Mouse (Mus musculus) small intestine, adult 2 months (tissue): Measurements from ENCODE around the gene Znhit2. TPM values are rescaled to one million over a fixed set of nuclear protein-coding genes. Genes with fewer than 3 reads are reported as not detected.

ENCODE experiments used
- H3K27ac ChIP-seq: fragments of 200-500 bp; 2 replicates; pipeline ENCODE4 v1.5.1; 2012; ENCODE audit warnings: low read depth, low read length, control low read depth, inconsistent platforms; ENCODE audit not compliant: insufficient read depth
- H3K27me3 ChIP-seq: fragments of 200-500 bp; 2 replicates; pipeline ENCODE4 v1.6.1; 2012; ENCODE audit warnings: mild to moderate bottlenecking, moderate library complexity, low read length, inconsistent platforms; ENCODE audit not compliant: control insufficient read depth, insufficient read depth
- H3K36me3 ChIP-seq: fragments of 200-500 bp; 2 replicates; pipeline ENCODE4 v1.6.1; 2012; ENCODE audit warnings: mild to moderate bottlenecking, low read length, control low read depth, inconsistent platforms; ENCODE audit not compliant: control insufficient read depth, insufficient read depth
- H3K4me1 ChIP-seq: fragments of 200-500 bp; 2 replicates; pipeline ENCODE4 v1.6.1; 2012; ENCODE audit warnings: low read length, inconsistent platforms, mixed read lengths; ENCODE audit not compliant: control insufficient read depth, insufficient read depth, insufficient read length
- H3K4me3 ChIP-seq: fragments of 200-500 bp; 2 replicates; pipeline ENCODE4 v1.5.1; 2012; ENCODE audit warnings: low read depth, mild to moderate bottlenecking, control low read depth, inconsistent platforms, low read length, moderate library complexity
- CTCF ChIP-seq: fragments of 200-500 bp; IDR thresholded peaks from 2 replicates; pipeline ENCODE4 v1.5.1; 2012; ENCODE audit warnings: low read depth, mild to moderate bottlenecking, control low read depth, inconsistent platforms, low read length, moderate library complexity, mixed read lengths; ENCODE audit not compliant: insufficient replicate concordance, insufficient read length; ENCODE audit errors: extremely low read depth
- POLR2A ChIP-seq: fragments of 200-500 bp; IDR thresholded peaks from 2 replicates; pipeline ENCODE4 v1.6.1; 2012; ENCODE audit warnings: low read depth, mild to moderate bottlenecking, control low read depth, inconsistent platforms, low read length, moderate library complexity
- WGBS: fragments of 180-500 bp; shearing (Covaris S2); methylation state at CpG from one replicate; pipeline ENCODE4 v1.1.7; 2018; 5-methylcytosine and 5-hydroxymethylcytosine counted together
- polyA plus RNA-seq: library from polyadenylated mRNA; depleted of rRNA; stranded (reverse); fragments of >200 nt; gene quantifications from 2 replicates; pipeline ENCODE4 v1.2.3, GENCODE M21; 2012

The Znhit2 gene
- polyA plus RNA-seq, 1 experiment = 78.1 TPM

DNA sequence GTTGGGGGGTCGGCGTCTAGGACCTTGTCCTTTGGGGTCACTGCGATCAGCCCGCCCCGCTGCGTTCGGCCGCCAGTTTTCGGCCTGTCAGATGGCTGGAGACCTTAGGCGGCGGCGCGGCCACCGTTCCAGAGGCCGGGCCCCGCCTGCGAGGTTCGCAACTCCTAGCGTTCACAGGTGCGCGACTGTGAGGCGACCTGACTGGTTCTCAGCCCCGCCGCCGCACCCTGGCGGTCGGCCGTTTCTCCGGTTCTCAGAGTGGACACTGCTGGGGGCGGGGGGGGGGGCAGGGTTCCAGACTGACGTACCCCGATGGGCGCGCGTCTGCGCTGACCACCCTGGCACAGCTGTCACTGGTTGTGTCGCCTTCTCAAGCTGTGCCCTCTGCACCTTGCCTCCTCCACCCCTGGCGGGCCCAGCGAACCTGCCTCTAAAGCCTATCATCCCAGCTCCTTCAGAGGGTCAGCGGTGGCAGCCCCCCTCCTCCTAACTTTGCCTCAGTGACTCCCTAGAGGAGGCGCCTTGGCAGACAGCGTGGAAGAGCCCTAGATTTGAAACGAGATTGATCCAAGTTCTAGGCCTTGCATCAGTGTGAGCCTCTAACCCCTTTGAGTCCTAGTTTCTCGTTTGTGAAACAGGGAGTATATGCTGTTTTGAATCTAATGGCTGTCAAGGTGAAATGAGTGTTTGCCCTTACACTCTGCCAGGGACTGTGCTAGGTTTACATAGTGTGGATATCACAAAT, 13.7 kb upstream of the Znhit2 start:
- TF ChIP-seq CTCF (no peak), POLR2A (no peak)
- Histone ChIP-seq H3K27me3 (no peaks in the 10 kb centered on the region), H3K4me1 (peaks cover 7% of the 10 kb centered on the region), H3K4me3 (peak overlapping the region; percentile 73), H3K27ac (peak overlapping the region; percentile 98), H3K36me3 (peaks cover 42% of the 10 kb centered on the region)
- WGBS = under 1% methylated on average over 44 of the region's 44 CpGs

DNA sequence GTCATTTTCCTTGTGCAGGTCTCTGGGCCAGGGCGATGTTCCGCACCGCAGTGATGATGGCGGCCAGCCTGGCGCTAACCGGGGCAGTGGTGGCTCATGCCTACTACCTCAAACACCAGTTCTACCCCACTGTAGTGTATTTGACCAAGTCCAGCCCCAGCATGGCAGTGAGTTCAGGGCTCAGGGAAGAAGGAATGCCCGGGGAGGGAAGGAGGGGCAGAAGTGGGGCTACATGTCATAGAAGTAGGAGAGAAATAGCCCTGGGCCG, 13.2 kb upstream of the Znhit2 start:
- Histone ChIP-seq H3K27me3 (no peaks in the 10 kb centered on the region), H3K27ac (peak overlapping the region; percentile 38), H3K4me3 (peak overlapping the region; percentile 73), H3K4me1 (peaks cover 7% of the 10 kb centered on the region), H3K36me3 (peaks cover 47% of the 10 kb centered on the region)
- WGBS = 68% methylated on average over 8 of the region's 8 CpGs
- TF ChIP-seq POLR2A (no peak), CTCF (no peak)

DNA sequence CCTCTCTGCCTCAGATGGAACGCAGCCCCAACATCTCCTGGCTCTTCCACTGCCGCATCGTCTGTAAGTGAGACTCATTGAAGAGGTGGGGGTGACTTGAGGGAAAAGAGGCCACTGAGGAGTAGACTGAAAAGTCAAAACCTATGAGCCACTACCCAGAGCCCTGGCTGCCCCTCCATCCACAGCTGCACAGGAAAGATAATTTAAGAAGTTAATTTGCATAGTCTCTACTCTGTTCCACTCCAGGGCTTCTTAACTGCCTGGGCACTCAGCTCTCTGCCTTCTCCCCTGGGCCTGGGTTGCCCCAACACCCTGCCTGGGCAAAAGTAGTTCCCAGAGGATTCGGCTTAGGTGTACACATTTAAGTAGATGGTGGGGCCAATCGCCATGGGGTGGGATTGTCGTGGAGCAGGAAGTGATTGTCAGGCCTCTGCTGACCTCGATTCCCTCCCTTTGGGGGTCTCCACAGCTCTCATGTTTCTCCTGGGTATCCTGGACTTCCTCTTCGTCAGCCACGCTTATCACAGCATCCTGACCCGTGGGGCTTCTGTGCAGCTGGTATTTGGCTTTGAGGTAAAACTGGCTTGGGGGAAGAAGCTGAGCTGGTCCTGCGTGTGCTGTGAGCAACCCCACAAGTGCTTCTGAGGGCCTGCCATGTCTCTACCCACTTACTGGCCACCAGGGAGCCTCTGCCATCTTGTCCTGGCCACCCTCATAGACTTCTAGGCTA, 12.1 kb upstream of the Znhit2 start:
- Histone ChIP-seq H3K27me3 (no peaks in the 10 kb centered on the region), H3K4me1 (peaks cover 7% of the 10 kb centered on the region), H3K4me3 (peak overlapping the region; percentile 73), H3K27ac (no peak overlapping the region; the same call in 1 of the 2 replicates), H3K36me3 (peaks cover 56% of the 10 kb centered on the region)
- no peak for TF ChIP-seq POLR2A
- no peak for TF ChIP-seq CTCF
- WGBS = 82% methylated on average over 11 of the region's 11 CpGs

DNA sequence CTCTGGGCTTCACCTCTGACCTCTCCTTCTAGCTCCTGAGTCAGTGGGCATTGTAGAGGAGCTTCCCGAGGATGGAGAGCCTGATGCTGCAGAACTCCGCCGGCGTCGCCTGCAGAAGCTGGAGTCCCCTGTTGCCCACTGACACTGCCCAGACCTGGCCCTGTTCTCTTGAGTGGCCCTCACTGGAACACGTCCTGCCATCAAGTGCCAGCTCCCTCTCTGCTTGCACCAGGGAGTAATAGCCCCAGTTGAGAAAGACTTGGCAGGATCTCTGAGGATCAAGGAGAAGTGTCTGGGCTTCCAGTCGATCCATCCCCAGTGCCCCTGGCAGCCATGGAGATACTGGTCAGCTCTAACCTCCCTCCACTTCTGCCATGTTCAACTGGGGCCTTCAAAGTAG, 8.5 kb upstream of the Znhit2 start:
- Histone ChIP-seq H3K4me1 (peaks cover 9% of the 10 kb centered on the region), H3K27ac (no peak overlapping the region), H3K4me3 (no peak overlapping the region), H3K27me3 (no peaks in the 10 kb centered on the region), H3K36me3 (peaks cover 67% of the 10 kb centered on the region)
- TF ChIP-seq CTCF (no peak), POLR2A (no peak)
- WGBS = 72% methylated on average over 7 of the region's 7 CpGs

DNA sequence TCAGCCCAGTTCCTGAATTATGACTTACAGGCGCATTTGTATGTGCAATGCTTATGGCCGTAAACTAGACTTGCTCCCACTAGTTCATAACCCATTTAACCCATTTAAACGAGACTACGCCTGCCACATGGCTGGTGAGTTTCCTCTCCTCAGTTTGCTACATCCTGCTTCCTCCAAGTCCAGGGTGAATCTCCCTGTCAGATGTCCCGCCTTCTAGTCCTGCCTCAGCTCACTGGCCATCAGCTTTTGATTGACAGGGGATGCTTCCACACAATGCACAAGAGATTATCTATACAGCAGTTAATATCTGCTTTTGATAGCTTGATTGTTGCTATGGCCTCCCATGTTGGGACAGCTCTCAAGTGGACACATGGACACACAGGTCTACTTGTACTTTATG, 6.7 kb upstream of the Znhit2 start:
- Histone ChIP-seq H3K27me3 (no peaks in the 10 kb centered on the region), H3K36me3 (peaks cover 57% of the 10 kb centered on the region), H3K27ac (no peak overlapping the region), H3K4me3 (no peak overlapping the region), H3K4me1 (0 out of 2 replicates have a peak, but pooled peaks cover 2% of the 10 kb centered on the region)
- no peak for TF ChIP-seq POLR2A
- no peak for TF ChIP-seq CTCF
- 67% methylated on average over 5 of the region's 5 CpGs for WGBS

DNA sequence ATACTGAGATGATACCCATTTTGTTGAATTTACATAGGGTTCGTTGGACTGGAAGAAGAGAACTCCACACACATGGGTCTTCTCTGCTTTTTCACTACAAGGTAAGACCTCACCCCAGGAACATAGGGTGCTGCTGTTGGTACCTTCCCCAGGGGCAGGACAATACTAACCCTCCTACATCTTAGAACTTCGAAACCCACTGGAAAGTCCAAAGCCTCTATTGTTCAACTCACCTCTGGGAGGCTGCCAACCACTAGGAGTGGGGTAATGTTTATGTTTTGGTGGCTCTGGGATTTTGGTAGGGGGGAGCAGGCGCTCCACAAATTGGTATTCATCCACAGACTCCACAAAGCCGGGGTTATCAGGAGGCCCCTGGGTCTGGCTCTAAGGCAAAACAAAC, 4.3 kb upstream of the Znhit2 start:
- 29% methylated on average over 4 of the region's 4 CpGs for WGBS
- 0 out of 2 replicates have a peak, but pooled peaks cover 2% of the 10 kb centered on the region for H3K4me1 ChIP-seq
- H3K27ac ChIP-seq = no peak overlapping the region
- TF ChIP-seq POLR2A = no peak
- no peak for TF ChIP-seq CTCF
- H3K36me3 ChIP-seq = peaks cover 38% of the 10 kb centered on the region
- no peak overlapping the region for H3K4me3 ChIP-seq
- H3K27me3 ChIP-seq = no peaks in the 10 kb centered on the region

DNA sequence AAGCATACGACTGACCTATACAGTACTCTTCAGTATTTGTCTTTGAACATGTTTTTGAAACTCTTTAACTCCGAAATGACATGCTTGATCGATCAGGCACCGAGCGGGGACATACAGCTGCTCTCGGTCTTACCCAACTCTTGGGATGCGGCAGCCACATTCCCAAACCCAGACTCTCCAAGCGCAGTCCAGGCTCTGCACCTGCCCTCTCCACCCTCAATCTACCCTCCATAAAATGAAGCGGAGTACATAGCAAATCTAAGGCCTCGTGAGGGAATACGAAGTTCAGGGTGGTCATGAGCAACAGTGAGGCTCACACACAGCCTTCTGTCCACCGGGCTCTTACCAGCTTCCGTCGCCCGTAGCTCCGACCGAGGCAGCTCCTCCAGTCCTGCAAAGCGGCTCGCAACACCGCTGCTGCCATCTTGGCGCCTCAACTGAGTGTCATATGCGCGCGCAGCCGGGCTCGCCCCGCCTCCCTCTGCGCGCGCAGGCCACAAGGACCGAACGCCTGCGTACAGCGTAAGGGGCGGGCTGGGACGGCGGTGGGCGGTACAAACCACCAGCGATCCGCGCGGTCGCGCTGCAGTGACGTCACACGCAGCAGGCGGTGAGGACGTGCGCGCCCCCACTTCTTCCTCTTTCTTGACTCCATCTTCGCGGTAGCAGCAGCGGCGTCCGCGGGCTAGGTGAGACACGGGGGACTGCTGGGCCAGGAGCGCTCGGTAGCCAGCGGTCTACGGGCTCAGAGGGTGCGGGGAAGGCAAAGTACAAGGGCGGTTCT, 3.5 kb upstream of the Znhit2 start, which contains the start of the genes Mrpl49 and Fau:
TSS of gene Mrpl49 (minus strand) at position 473 of the 784 bp plus-strand sequence.
TSS of gene Fau (plus strand) at position 532 of the 784 bp plus-strand sequence.
- H3K4me3 ChIP-seq = peak within 1 kb of the TSS; percentile 81
- H3K4me1 ChIP-seq = peaks cover 7% of the 10 kb centered on the region
- H3K27me3 ChIP-seq = no peaks in the 10 kb centered on the region
- under 1% methylated on average over 63 of the region's 63 CpGs for WGBS
- TF ChIP-seq CTCF (no peak), POLR2A (peak; percentile 81)
- peak within 1 kb of the TSS; percentile 92 for H3K27ac ChIP-seq
- peaks cover 30% of the 10 kb centered on the region for H3K36me3 ChIP-seq
